Mouse (Mus musculus) cerebellum, adult 11-12 months (tissue): ENCODE data around the gene Hist1h1a.
"Not testable (repeated sequence)": the region's sequence is repeated elsewhere in the genome, so short reads cannot be mapped to it uniquely, and the experiment has no call there.

Experiments
- DNase-seq: peaks from one replicate; pipeline ENCODE4 v3.0.0; 2022

The Hist1h1a gene

DNA sequence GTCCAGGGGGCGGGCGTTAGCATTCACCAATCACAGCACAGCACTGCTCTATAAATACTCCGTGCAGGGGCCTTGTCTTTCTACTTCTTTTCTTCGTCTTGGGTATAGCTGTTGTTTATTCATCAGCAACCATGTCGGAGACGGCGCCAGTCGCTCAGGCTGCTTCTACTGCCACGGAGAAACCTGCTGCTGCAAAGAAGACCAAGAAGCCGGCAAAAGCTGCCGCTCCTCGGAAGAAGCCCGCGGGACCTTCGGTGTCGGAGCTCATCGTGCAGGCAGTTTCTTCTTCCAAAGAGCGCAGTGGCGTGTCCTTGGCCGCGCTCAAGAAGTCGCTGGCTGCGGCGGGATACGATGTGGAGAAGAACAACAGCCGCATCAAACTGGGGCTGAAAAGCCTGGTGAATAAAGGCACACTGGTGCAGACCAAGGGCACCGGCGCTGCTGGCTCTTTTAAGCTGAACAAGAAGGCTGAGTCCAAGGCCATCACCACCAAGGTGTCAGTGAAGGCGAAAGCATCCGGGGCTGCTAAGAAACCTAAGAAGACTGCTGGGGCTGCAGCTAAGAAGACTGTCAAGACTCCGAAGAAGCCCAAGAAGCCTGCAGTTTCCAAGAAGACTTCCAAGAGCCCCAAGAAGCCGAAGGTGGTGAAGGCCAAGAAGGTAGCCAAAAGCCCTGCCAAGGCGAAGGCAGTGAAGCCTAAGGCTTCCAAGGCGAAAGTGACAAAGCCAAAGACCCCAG, at the start of gene Hist1h1a:
Gene Hist1h1a, plus strand, starts transcription at position 81 of the 738 bp plus-strand sequence.
- peak; percentile 79 for DNase-seq

DNA sequence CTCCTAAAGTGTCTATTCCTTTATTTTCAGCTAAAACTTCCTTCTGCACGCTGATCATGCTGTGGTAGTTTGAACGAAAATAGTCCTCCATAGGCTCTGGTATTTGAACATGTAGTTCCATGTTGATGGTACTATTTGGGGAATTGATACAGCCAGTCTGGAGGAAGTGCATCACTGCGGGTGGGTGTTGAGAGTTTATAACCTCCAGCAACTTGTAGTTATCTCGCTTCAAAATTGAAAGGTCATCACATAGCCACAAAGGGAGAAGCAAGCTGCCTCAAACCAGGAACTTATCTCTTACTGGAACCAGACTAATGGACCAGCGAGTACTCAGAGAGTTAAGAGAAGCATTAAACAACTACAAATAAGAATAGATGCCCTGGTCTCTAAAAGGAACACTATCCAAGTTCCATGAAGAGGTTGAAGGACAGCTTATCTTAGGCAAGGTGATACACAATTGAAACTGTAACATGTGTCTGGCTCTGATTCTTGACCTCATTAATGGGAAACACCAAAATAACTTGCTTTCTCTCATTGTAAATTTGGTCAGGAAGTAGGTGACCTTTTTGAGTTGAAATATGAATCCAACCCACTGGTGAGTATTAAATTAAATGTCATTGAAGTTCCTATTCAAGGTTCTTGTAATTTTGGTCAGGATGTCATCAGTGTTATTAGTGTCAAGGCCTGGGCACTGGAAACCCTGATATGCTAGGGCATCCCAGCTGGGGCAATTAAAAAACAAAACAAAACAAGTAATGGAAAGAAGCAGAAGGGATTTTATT, 47.0 kb upstream of the Hist1h1a start:
- no peak for DNase-seq

DNA sequence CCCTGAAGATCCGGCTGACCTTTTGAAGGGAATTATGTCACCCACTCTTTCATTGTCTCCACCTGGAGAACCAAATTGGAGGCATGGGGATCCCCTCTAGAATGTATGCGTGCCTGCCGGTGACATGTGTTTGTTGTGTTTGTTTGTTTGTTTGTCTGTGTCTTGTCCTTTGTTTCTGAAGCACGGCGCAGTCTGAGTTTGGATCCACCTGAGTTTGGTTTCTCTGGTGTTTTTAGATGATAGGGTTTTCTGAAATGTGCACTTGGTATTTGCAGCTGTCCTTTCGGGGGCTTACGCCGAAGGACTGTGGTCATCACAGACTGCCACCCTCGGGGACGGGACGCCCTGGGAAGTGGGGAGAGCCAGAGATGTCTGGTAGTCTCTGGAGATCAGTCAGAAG, 46.3 kb upstream of the Hist1h1a start:
- DNase-seq = no peak

DNA sequence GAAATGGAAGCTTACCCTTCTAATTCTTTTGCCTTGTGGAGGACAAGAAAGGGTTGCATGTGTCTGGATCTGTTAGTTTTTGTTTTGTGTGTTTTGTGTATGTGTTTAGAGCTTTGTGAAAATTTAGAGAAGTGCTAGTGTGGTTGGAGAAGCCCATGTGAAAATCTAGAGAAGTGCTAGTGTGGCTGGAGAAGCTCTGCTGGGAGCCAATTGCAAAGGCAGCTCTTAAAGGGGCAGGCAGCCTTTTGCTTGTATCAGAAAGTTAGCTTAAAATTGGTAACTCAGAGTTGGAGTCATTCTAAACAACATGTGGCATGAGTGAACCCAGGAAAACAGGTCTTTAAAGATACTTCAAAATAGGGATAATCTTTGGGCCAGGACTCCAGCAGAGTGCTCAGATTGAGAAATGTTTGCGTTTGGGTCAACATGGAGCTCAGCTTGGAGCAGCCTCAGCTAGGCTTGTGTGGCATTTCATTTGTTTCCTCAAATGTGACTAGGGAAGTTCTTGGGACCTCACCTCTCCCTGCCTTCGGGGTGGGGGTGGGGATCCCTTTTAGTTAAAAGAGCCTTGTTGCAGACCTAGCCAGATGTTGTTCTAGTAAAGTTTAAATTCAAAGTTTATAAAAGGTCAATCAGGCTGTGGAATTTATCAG, 45.7 kb upstream of the Hist1h1a start:
- not testable (repeated sequence) for DNase-seq

DNA sequence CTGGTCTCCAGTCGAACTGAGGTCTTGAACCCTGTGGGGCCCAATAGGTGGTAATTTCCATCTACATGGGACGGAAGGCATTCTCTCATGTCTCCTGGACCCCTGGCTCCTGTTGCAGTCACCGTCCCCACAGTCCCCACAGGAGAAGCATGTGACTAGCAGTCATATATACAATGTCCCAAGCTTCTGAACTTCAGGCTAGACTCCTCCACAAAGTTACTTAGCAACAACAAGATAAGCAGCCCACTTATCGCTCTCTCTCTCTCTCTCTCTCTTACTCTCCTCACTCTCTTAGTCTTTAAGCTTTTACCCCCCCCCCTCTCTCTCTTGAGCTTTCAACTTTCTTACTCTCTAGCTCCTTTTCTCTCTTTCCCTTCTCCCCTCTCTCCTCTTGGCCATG, 39.2 kb upstream of the Hist1h1a start:
- DNase-seq = no peak

DNA sequence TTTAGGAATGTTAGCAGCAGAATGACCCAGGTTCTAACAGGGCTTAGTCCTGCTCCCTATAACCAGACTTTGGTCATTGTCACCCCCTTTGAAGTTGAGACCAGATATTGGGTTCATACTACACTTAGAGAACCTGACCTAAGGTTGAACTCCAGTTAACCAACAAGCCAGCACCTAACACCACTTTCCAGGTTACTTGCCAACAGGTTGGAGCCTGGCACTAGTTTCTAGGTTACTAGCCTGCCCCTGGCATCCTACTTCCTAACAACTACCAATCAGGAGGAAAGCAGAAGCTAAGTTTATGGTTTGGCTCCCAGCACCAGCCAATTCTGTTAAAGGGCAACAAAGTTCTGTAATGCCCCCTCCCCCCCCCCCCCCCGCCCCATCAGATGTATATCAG, 38.3 kb upstream of the Hist1h1a start:
- DNase-seq = no peak

DNA sequence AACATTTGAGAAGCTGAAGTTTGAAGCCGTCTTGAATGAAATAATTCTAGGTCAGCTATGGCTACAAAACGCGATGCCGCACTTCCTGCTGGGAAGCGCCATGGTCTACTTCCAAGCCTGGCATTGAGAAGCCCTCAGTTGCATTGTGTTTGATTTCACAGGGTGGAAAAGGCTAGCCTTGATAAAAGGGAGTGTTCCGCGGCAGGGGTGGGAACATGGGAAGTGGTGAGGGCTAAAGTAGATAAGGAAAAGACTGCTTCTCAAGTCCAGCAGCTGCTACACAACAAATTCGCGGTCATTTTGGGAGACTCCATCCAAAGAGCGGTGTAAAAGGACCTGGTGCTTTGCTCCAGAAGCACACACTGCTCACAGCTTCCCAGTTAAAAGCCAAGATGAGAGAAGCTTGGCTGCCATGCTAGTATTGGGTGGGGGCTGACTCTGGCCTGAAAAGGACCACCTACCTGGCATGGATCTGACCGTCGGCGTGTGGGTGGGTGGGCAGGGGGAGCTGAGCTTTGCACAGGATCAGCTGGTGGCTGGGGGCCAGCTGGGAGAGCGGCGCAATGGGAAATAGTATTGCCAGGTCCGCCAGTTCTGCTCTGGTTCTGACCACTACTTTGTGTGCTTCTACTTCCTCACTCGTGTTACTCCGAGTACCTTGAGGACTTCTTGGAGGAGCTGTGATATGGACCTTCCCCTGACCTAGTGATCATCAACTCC, 34.8 kb upstream of the Hist1h1a start:
- no peak for DNase-seq

DNA sequence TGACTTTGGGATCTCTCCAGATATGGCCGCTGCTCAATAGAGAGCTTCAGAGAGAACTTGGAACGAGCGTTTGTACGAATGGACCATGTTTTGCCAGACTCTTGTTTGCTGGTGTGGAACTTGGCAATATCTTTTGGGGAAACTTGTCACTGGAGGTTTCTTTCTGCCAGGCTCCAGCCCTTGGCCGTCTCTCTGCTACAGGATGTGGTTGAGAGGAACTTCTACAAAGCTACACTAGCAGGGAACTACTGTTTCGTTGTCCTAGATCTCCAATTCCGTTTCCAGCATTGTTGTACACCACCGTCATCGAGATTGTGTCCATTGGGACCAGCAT, 34.3 kb upstream of the Hist1h1a start:
- DNase-seq = no peak

DNA sequence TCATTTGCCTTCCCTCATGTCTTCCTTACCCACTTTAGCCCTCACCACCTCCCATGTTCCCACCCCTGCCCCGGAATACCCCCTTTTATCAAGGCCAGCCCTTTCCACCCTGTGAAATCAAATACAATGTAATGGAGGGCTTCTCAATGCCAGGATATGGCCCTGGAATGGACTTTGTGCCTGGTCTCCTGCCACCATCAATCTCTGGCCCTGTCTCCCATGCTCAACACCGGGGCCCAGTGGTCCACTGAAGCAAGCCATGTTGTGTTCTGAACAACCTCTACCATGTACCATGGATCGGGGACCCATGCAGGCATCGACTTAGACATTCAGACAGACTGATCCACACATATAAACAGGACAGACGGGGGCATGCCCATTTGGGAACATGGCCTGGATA, 33.8 kb upstream of the Hist1h1a start:
- no peak for DNase-seq

DNA sequence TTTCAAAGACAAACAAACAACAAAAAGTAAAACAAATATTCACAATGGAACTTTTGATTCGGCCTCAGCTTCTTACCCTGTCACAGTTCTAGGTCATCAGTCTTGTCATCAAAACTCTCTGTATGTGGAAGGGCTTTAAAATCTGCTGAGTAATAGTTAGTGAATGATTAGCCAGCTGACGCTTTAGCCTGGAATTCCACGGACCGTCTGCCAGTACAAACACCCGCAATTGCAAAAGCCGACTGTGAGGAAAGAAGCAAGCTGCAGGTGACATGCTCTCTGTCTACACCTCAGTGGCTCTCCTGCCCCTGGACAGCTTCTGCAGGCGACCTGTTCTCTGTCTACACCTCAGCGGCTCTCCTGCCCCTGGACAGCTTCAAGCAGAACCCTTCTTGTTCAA, 33.0 kb upstream of the Hist1h1a start:
- no peak for DNase-seq

DNA sequence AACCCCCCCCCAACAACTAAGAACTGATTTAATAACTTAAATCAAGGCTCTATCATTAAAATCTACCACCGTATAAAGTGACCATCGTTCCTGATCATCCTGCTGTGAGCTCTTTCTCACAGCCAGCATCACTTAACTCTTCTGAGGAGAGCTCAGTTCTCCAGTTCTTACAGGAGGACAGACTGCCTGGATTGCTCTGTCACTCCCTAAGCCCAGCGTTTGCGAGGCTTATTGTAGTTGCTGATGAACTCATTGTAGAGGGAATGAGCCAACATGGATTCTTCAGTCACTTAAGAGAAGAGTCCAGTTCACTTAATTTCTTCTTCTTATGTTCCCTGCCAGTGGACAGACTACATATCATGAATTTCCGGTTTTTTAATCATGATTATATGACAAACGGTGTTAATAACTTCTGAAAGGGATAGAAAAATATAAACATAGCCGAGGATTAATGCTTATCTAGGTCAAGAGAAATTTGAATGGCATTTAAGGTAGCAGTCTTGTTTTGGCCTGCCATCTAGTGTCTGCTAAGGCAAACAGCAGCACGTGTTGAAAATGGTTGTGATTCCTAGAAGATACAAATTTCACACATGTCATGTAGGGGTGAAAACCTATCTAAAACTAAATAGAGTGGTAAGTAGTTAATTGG, 31.2 kb upstream of the Hist1h1a start:
- no peak for DNase-seq

DNA sequence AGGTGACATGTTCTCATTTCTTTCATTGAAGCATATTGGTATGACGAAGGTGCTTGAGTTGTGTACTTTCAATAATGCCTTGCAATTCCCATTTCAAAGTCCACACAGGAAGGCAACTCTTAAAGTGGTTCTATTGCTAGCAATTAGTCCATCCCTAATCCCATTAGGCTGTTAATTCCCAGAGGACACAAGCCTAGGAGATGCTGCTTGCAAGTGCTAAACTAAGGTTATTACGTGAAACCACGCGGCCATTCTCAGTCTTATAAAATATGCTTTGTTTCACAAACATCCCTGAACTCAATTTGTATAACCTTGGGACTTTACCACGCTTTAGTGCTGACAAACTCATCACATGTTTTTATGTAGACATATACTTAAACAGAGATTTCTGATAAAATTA, 26.4 kb upstream of the Hist1h1a start:
- no peak for DNase-seq

DNA sequence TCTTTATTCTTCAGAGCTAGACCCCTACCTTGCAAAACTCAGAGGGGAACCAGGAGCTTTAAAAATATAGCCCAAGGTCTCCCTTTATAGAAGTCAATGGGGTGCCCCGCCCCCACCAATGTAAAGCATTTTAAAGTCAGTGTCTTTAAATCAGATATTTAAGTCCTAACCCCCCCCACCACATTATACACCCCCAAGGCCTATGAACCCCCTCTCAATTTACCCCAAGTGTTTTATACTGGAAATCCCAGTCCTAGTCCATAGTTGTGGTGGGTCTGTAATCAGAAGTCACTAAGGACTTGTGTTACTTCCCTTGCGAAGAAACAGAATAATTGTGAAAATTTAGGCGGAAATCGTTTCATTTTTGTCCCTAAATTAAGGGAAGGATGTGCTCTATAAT, 25.4 kb upstream of the Hist1h1a start:
- no peak for DNase-seq

DNA sequence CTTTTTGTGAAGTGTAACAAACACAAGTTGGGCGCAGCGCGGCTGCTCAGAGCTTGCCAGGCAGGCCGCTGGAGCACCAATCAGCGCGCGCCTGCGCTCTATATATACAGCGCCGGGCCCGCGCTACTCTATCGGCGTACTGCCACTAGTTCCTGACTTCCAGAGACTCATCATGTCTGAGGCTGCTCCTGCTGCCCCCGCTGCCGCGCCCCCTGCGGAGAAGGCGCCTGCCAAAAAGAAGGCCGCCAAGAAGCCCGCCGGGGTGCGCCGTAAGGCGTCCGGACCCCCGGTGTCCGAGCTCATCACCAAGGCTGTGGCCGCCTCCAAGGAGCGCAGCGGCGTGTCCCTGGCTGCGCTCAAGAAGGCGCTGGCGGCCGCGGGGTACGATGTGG, 24.8 kb upstream of the Hist1h1a start, which contains the start of gene Hist1h1c:
Gene Hist1h1c, plus strand, starts transcription at position 132 of the 392 bp plus-strand sequence.
- peak; percentile 85 for DNase-seq

DNA sequence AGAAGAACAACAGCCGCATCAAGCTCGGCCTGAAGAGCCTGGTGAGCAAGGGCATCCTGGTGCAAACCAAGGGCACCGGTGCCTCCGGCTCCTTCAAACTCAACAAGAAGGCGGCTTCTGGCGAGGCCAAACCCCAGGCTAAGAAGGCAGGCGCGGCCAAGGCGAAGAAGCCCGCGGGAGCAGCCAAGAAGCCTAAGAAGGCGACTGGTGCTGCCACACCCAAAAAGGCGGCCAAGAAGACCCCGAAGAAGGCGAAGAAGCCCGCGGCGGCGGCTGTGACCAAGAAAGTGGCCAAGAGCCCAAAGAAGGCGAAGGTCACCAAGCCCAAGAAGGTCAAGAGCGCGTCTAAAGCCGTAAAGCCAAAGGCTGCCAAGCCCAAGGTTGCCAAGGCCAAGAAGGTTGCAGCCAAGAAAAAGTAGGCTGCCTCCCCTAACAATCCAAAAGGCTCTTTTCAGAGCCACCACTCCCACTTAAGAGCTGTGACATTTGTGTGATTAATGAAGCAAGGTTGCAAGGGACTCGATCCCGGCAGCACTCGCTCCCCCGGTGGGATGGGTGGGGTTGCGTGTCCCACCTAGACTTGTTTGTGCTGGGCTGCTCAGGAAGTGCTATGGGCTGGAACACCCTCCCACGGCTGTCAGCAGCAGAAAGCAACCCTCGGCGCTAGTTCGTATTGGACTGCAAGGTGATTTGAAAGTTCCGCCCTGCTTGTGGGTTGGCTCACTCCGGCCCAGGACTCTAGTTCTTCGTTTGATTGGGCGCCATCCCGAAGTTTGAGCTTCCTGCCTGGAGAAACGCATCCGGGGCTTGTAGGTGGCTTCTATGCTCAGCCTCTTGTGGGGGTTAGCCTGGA, 24.2 kb upstream of the Hist1h1a start:
- peak; percentile 94 for DNase-seq

DNA sequence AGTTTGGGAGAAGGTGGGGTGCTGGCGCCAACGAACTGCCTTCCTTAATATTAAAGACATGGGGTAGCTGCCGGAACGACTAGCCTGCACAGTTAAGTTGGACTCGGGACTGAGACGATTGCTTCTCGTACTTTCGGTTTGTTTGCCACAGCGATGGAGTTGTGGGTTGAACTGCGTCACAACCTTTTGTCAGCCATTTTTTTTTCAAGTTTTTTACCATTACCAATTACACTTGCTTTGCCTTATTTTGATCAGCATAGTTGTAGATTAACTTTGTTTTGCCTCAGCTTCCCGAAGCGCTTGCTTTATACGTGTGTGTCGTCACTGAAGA, 23.6 kb upstream of the Hist1h1a start:
- no peak for DNase-seq

DNA sequence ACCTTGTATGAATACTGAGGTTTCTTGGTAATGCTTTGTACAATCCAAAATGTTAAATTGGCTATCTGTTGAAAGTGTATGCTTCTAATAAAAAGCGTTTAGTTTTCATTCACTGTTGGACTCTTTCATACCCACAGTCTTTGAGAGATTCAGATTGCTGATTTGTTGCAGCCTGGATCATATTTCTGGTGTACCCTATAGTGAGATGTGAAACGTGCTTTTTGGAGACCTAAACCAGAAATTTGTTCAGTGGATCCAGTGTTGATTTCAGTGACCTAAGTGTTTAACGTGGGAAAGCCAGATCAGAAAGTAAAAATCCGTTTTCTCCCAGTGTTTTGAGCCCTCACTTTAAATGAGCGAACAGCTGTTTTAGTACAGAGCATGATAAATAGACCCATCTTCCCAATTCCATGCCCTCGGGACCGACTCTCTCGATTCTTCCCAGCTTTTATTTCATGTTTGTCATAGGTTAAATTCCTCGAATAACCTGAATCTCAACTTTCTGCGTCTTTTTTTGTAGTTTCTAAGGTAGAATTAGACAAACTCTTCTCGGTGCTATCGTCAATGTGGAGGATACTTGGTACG, 23.1 kb upstream of the Hist1h1a start:
- DNase-seq = no peak

DNA sequence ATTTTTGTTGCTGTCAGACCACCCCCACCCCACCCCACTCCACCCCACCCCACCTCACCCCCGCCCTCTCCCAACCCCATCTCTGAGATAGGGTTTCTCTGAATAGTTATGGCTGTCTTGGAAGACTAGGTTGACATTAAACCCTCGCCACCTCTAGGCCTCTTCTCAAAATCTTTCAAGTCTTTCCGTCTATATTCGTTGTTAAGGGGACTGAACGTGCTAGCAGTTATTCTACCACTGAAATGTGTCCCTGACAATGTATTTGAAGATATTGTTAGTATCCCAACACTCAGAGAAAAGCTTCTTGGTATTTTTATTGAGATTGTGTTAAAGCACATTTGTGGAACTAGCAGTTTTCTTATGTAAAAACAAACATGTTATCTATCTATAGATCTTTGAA, 22.6 kb upstream of the Hist1h1a start:
- DNase-seq = no peak

DNA sequence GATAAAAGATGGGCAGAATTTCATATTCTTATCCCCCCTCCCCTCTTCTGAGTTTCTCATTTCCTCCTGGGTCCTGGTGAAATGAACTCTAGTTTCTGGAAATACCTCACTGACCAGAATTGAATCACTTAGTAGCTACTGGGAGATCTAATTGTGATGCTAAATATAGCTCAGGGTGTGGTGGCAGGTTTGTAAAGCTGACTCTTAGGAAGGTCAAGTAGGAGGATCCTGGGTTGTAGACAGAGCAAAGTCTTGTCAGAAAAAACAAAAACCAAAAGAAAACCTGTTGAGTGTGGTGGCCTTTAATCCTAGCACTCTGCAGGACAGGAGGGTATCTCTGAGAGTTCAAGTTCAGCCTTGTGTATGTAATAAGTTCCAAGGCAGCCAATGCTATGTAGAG, 21.5 kb upstream of the Hist1h1a start:
- no peak for DNase-seq

DNA sequence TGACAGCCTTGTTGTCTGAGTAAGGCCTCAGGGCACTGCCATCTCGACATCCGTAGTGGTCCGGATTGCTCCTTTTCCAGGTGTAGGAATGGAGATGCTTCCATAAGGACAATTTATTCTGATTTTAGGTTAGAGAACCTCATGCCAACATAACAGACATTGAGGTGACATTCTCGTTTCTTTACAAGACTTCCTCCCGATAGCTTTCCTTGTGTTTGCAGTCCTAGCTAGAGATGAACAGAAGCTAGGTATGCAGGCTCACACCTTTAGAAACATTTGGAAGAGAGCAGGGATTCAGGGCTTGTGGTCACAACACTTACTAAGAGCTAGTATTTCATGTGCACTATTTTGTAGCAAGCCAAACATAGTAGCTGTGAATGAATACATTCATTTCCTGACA, 20.3 kb upstream of the Hist1h1a start:
- no peak for DNase-seq

DNA sequence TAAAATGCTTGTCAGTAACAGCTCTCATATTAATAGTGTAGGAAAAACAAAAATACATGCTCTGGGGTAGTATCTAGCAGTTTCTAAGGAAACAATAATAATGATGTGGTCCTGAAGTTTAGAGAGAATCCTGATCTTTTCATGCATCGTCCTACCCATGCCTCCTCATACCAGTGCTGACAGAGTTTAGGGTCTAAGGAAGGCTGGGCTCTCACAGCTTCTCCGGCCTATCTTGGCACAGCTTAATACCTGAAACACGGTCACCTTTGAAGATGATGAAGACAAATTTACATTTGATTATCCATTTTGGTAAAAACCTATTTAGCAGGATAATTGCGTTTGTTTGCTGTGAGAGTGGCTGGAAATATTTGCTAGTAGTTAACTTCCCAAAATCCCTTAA, 19.5 kb upstream of the Hist1h1a start:
- DNase-seq = no peak
